Mouse (Mus musculus): ENCODE results near the gene Sgcd.

The Sgcd gene

GRCm38 (mm10) chr11:47988697-47989533, at the start of gene Sgcd:
Sgcd (minus strand) TSS chr11:47988969.
- DNase-seq (ENCODE audit: low spot score): peak; percentile 22

- DNase-seq (ENCODE audit: low spot score): no peak
These were observed 49.3 kb upstream of the Sgcd start for GRCm38 (mm10) chr11:48038051-48038450.

- no peak for DNase-seq (ENCODE audit: low spot score)
These were observed 24.1 kb upstream of the Sgcd start for GRCm38 (mm10) chr11:48012836-48013235.

- DNase-seq (ENCODE audit: low spot score): no peak
These were observed 454 bp downstream of the Sgcd start for GRCm38 (mm10) chr11:47988333-47988696.

- DNase-seq (ENCODE audit: low spot score): no peak
These were observed 889 bp downstream of the Sgcd start for GRCm38 (mm10) chr11:47987893-47988267.

GRCm38 (mm10) chr11:47987251-47987892, 1.4 kb downstream of the Sgcd start:
- no peak for DNase-seq (ENCODE audit: low spot score)

- no peak for DNase-seq (ENCODE audit: low spot score)
These were observed 6.6 kb downstream of the Sgcd start for GRCm38 (mm10) chr11:47982152-47982551.

GRCm38 (mm10) chr11:47981108-47981507, 7.7 kb downstream of the Sgcd start:
- no peak for DNase-seq (ENCODE audit: low spot score)

- DNase-seq (ENCODE audit: low spot score): no peak
These were observed 35.5 kb downstream of the Sgcd start for GRCm38 (mm10) chr11:47953291-47953690.

- no peak for DNase-seq (ENCODE audit: low spot score)
These were observed 36.4 kb downstream of the Sgcd start for GRCm38 (mm10) chr11:47952366-47952765.

GRCm38 (mm10) chr11:47939795-47940194, 49.0 kb downstream of the Sgcd start:
- no peak for DNase-seq (ENCODE audit: low spot score)

- no peak for DNase-seq (ENCODE audit: low spot score)
These were observed 71.2 kb downstream of the Sgcd start for GRCm38 (mm10) chr11:47917616-47918015.

GRCm38 (mm10) chr11:47891617-47892172, 97.1 kb downstream of the Sgcd start:
- no peak for DNase-seq (ENCODE audit: low spot score)

GRCm38 (mm10) chr11:47890315-47890714, 98.5 kb downstream of the Sgcd start:
- DNase-seq (ENCODE audit: low spot score): no peak

GRCm38 (mm10) chr11:47885310-47885709, 103.5 kb downstream of the Sgcd start:
- peak; percentile 47 for DNase-seq (ENCODE audit: low spot score)

GRCm38 (mm10) chr11:47883545-47883944, 105.2 kb downstream of the Sgcd start:
- DNase-seq (ENCODE audit: low spot score): no peak

- no peak for DNase-seq (ENCODE audit: low spot score)
These were observed 112.1 kb downstream of the Sgcd start for GRCm38 (mm10) chr11:47876633-47877170.

- DNase-seq (ENCODE audit: low spot score): no peak
These were observed 142.9 kb downstream of the Sgcd start for GRCm38 (mm10) chr11:47845894-47846293.

GRCm38 (mm10) chr11:47833283-47833682, 155.5 kb downstream of the Sgcd start:
- no peak for DNase-seq (ENCODE audit: low spot score)

- DNase-seq (ENCODE audit: low spot score): no peak
These were observed 178.5 kb downstream of the Sgcd start for GRCm38 (mm10) chr11:47810307-47810706.

GRCm38 (mm10) chr11:47804101-47804715, 184.6 kb downstream of the Sgcd start:
- no peak for DNase-seq (ENCODE audit: low spot score)

GRCm38 (mm10) chr11:47777916-47778226, 210.9 kb downstream of the Sgcd start:
- no peak for DNase-seq (ENCODE audit: low spot score)

Measured in left cerebral cortex, adult 11 months (tissue).